Mouse (Mus musculus) adrenal gland, postnatal 14 days (tissue): ENCODE results near the gene Mark3. TPM values are rescaled to one million over a fixed set of nuclear protein-coding genes. Genes with fewer than 3 reads are reported as not detected.

Source experiments
- DNase-seq: peaks from one replicate; pipeline ENCODE4 v3.0.0; 2021; ENCODE audit warnings: mixed read lengths
- total RNA-seq: library from RNA; stranded (reverse); gene quantifications from 2 replicates; pipeline ENCODE4 v1.2.3, GENCODE M21; 2021

The Mark3 gene
- total RNA-seq, 1 experiment from 2014 or later = 98.3 TPM

- no peak for DNase-seq
These were observed 14.6 kb upstream of the Mark3 start for GRCm38 (mm10) chr12:111559647-111560258.

DNA sequence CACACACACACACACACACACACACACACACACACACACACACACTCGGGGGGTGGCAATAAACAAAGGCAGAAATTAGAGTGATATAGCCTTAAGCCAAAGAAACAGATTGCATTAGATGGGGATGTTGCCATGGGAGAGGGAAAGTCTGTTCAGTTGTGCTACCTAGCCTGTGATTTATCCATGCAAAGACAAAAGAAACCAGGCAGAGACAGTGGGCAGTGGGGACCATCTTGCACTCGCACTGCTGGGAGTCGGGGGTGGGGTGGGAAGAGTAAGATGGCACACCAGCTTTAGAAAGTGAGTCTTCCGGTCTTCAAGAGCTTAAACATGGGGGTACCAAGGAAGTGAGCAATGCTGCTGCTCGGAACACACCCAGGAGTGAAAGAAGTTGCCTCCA, 14.0 kb upstream of the Mark3 start:
- no peak for DNase-seq

DNA sequence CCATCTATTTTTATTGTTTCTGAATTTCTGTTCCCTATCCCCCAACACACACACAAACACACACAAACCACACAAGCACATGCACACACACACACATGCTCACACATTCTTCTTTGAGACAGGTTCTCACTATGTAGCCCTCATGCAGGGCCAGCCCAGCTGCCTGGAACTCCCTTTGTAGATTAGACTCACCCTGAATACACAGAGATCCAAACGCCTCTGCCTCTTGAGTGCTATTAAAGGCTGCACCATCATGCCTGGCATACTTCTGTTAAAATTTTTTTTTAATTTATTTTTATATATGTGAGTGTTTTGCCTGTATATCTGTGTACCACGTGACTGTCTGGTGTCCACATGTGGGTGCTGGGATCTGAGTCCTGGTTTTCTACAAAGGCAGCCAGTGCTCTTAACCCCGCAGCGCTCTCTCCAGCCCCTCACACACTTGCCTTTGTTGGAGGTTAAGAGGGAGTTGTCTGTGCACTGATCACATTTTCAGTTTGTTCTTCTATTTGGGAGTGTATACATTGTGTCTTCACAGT, 12.0 kb upstream of the Mark3 start:
- DNase-seq = no peak

GRCm38 (mm10) chr12:111563076-111563629, 11.2 kb upstream of the Mark3 start:
- no peak for DNase-seq

DNA sequence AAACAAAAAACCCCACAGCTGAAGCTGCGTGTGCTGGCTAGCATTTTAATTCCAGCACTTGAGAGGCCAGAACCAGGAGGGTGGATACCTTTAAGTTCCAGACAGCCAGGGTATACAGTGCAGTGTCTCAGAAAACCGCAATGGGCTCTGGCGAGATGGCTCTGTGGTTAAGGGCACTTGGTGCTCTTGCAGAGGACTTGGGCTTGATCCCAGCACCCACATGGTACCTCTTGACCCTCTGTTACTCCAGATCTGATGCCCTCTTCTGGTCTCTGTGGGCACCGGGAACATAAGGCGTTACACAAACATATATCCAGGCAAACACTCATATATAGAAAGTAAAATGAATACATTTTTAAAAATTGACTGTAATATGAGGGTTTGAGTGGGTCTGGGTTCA, 9.0 kb upstream of the Mark3 start:
- no peak for DNase-seq

DNA sequence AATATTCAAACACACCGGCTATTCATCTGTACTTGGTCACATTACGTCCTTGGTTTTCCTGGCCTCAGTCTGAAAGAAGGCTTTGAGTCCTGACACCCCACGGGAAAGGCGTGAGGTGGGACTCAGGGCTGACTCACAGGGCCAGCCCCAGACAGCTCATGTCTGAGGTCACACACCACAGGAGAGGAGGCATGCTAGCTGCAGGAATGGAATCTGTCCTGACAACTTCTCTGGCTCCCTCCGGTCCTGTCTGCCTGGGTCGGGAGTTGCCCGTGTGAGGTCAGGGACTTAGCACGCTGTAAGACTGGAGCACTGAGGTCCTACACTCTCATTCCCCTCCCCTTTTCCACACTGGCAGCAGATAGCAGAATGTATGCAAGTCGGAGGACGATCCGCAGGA, 5.5 kb upstream of the Mark3 start:
- DNase-seq = peak; percentile 68

DNA sequence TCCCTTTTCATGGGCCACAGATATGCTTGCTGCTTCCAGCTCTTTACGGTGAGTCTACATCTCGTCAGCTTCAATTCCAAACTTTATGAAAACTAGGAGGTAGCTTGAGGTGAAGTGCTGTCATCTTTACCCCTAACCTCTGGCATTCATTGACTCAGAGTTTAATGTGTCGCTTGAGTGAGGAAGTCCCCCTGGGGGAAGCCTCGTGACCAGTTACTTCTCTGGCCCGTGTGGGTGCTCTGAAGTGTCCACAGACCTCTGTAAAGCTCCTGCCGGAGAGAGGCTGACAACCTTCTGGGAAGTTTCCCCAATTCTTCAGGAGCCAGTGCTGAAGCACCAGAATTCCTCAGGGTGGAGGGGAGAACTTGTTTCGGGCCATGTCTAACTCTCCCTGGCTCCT, 1.9 kb upstream of the Mark3 start:
- DNase-seq = no peak

GRCm38 (mm10) chr12:111573315-111573714, 1.0 kb upstream of the Mark3 start:
- DNase-seq = no peak

DNA sequence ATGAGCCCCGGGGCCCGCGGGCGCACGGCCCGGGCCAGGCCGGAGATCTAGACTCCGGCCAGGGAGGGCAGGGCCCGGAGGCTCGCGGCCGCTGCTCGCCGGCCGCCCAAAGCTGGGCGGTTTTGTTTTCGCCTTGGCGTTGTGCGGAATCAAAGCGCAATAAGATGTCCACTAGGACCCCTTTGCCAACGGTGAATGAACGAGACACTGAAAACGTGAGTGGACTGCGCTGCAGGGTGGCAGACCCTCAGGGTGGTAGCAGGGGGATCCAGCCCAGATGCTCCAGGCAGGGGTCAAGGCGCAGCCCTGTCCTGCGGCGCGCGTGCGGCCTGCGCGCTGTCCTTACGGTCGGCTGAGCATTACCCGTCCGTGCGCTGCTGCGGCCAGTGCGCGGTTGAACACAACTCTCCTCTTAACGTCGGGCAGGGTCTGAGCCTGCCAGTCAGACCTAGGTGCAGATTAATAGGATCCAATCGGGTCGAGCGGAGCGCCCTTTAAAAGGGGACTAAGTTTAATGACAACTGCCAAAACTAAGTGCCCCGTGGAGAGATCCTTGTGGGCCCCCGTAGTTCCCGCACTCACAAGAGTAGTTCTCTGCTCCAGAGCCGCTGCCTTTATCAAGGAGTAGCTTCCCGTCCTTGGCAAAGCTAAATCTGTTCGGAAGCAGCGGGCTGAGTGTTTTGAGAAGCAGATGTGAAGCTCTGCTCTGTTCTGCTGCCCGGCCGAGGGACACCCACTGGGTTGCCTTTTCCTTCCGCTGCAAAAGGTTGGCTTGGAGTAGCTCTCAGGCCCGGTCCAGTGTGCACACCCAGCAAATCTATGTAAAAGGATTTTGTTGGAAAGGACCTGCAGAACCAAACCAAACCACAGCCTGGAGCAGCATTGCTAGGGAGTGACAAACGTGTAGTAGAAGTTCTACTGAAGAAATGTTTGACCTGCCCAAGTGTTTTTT, 840 bp downstream of the Mark3 start:
- peak; percentile 69 for DNase-seq

GRCm38 (mm10) chr12:111583058-111583457, 8.7 kb downstream of the Mark3 start:
- peak; percentile 41 for DNase-seq

GRCm38 (mm10) chr12:111584401-111584800, 10.1 kb downstream of the Mark3 start:
- no peak for DNase-seq

DNA sequence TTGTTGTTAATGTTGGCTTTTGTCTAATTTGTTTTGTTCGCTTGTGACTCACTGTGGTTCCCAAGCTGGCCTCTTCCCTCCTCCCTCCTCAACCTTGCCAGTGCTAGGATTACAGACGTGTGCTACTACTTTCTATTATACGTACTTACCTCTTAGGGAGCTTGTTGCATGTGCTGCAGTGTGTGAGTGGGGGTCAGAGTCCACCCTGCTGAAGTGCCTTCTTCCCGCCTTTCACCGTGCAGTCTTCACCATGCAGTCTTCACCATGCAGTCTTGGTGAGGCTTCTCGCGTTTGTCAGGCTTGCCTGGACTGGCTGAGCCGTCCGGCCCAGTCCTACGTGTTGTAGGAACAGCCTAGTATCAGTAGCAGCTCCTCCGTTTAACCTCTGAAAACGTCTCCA, 12.9 kb downstream of the Mark3 start:
- DNase-seq = no peak

GRCm38 (mm10) chr12:111592407-111593021, 18.2 kb downstream of the Mark3 start:
- DNase-seq = peak; percentile 41

- no peak for DNase-seq
These were observed 19.5 kb downstream of the Mark3 start for GRCm38 (mm10) chr12:111593775-111594174.

- DNase-seq = no peak
These were observed 23.0 kb downstream of the Mark3 start for GRCm38 (mm10) chr12:111597310-111597709.

DNA sequence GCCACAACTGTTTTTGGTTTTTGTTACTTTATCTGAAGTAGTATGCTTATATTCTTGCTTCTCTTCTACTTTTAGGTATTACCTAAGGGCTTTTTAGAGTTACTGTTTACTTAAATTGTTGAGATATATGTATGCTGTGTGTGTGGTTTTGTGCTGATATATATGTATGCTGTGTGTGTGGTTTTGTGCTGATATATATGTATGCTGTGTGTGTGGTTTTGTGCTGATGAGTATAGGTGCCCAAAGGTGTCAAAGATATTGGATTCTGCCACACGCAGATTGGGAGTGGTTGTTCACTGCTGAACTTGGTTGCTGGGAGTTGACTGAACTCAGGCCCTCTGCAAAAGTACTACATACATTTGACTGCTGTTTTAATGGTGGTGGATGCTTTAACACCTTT, 24.6 kb downstream of the Mark3 start:
- DNase-seq = no peak

DNA sequence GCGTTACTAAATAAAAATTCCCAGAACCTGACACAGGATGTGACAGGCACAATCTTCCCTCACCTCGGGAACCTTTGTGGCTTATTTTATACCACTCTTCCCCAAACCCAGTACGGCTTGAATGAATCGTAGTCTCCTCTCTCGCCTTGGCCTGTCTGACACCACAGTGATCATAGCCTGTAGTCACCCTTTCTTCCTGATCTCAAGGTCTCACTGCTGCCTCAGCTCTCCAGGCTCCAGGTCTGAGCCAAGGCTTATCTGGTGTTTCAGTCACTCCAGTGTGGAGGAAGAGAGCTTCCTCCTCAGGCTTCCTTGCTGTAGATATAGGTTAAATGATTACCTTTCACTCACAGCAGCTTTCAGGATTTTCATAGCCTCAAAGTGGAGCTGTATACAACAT, 25.3 kb downstream of the Mark3 start:
- DNase-seq = peak; percentile 62

- DNase-seq = no peak
These were observed 29.5 kb downstream of the Mark3 start for GRCm38 (mm10) chr12:111603871-111604270.

DNA sequence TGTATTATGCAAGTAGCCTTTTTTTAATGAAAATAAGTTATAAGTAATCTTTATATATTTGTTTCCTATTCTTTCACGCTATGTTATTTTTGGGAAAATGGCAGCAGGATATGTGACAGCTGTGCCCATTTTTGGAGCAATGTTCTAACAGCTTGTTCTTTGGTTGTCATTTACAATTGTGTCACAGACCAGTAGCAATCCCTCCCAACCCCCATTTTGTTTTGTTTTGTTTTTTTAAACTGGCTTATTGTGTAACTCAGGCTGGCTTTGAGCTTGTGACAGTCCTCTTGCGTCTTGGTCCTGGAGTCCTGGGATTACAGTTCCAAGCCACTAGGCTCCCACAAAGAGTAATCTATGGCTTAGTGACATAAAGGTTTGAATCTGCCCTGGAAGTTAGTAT, 31.3 kb downstream of the Mark3 start:
- DNase-seq = no peak

DNA sequence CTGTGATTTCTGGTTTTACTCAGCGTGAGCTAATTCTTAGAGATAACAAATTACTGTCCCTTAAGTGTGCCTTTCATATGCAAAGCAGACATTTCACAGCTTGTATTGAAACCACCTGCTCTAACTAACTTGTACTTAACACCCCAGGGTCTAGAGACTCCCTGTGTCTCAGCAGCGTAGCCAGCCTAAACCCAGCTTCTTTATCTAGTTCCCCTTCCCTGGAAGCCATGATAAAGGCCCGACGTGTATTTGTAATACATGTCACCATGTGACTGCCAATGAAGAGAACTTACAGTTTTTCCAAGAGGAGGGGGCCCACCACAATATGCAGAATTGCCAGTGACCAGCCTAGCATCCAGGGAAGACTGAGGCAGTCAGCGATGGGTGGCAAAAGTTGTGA, 33.7 kb downstream of the Mark3 start:
- DNase-seq = no peak

DNA sequence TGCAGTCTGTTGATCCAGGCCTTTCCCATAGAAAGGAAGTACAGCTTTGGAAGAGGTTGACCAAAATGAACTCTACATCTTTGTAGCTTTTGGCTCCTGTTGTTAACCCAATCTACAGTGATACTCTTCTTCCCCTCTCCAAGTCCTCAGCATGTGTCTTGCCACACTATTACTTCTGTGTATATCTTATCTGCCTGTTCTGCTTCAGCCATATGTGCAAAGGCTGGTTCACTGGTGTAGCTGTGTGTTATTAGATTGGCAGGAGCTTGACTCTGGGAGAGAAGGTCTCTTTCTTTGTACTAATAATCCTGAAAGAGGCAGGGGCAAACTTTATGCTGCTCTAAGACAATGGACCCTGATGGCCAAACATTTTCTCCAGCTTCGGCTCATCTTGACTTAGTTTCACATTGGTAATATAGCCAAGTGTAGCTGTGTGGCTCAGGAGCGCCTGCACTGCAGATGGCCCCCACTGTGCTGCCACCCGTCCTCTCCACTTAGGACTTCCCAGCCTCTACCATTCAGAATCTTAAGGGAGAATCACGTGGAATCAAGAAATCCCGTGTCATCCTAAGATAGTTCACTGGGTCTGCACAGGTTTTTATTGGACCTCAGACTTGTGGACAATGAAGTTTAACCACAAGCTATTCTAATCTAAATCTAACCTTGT, 40.3 kb downstream of the Mark3 start:
- no peak for DNase-seq

DNA sequence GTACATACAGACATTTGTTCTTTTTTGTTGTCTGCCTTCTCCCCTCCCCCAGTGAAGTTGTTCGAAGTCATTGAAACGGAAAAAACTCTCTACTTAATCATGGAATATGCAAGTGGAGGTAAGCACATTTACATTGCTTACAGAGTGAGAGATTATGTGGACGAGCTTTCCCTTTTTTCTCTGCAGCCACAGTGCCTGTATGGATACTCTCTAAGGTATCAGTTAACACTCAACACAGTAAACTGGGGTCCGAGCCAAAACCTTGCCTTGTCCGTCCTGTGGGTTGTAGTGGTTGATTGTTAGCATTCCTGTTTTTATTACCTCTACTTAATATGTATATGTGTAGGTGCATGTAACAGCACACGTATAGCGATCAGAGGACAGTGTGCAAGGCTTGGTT, 43.9 kb downstream of the Mark3 start:
- DNase-seq = no peak
